In the genomic region with DNA sequence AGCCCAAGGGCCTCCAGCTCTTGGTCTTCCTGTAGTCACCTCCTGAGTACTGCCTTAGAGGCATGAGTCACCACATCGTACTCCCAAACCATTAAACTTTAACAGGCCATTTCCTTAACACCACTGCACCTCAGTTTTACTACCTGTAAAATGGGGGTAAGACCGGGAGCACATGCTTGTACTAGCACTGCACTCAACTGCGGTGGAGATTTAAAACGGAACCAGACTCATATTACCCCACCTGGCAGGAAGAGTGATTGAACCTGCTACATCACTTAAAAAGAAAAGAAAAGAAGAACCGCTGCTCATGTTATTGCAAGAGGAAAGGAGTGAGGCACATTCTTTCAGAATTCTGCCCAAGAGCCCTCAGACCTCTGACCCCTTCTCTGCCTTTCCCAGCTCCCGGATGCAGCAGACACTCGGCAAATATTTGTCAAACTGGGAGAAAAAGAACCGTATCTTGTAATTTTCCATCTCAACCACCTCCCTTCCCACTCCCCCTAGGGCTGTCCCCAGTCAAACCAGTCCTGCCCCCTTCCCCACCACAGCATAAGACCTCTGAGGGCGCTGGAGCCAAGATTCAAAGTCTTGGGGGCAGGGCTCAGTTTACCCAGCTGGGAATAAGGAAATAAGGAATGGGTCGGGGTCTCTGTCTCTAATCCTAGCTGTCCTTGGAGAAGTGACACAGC, we compare ENCODE assay signal across 8 mouse cellular contexts. TPM values are rescaled to one million over a fixed set of nuclear protein-coding genes. Genes with fewer than 3 reads are reported as not detected.
A peak's percentile ranks its signal among the peaks of the same experiment; 100 is the strongest.
DNase-seq lines count a peak whose midpoint lies in the region; ATAC-seq and TF ChIP-seq lines count a peak whose summit lies in the region.

No protein-coding gene starts in this region.

- H3K4me3 ChIP-seq in erythroblast, embryonic 14.5 days (replicated peaks): peak overlapping the region; percentile 93
- H3K4me3 ChIP-seq in bone marrow, adult 2 months (replicated peaks; ENCODE audit: control insufficient read depth, low read depth, low read length): peak overlapping the region; percentile 71
- H3K4me3 ChIP-seq in hindbrain, embryonic 16.5 days (ENCODE audit: low read length): peak overlapping the region; percentile 84
- H3K4me3 ChIP-seq in liver, postnatal 0 days (ENCODE audit: low read depth, low read length): peak overlapping the region; percentile 96
- H3K4me3 ChIP-seq in small intestine, adult 2 months (ENCODE audit: low read depth, low read length): peak overlapping the region; percentile 95

- H3K9ac ChIP-seq in hindbrain, embryonic 16.5 days (ENCODE audit: low read depth, low read length): peak overlapping the region; percentile 86
- peak overlapping the region; percentile 90 for H3K9ac ChIP-seq in liver, postnatal 0 days (replicated peaks)

- no peak for TF ChIP-seq EP300 in liver, postnatal 0 days (IDR thresholded peaks at IDR 0.05; ENCODE audit: low read depth)

- H3K4me2 ChIP-seq in hindbrain, embryonic 16.5 days (ENCODE audit: low read length): peak overlapping the region; percentile 98
- peak overlapping the region; percentile 99 for H3K4me2 ChIP-seq in liver, postnatal 0 days (ENCODE audit: low read depth, low read length)

- no peak for TF ChIP-seq POLR2A in bone marrow, adult 2 months (IDR thresholded peaks at IDR 0.05; ENCODE audit: borderline replicate concordance, control insufficient read depth, low read depth, low read length)
- TF ChIP-seq POLR2A in small intestine, adult 2 months (IDR thresholded peaks at IDR 0.05; ENCODE audit: low read depth, low read length): no peak

- ATAC-seq in erythroblast, adult 5-6 weeks (replicated peaks; ENCODE audit: low FRiP score, poor library complexity, severe bottlenecking): no peak
- no peak for ATAC-seq in hindbrain, embryonic 16.5 days
- ATAC-seq in liver, postnatal 0 days: no peak
- no peak for ATAC-seq in cerebellum, adult (ENCODE audit: insufficient number of reproducible peaks, low FRiP score, low TSS enrichment)

- 10% methylated on average over 10 of the region's 10 CpGs for WGBS in bone marrow, adult 2 months
- WGBS in hindbrain, embryonic 16.5 days: 56% methylated on average over 10 of the region's 10 CpGs
- 23% methylated on average over 10 of the region's 10 CpGs for WGBS in liver, postnatal 0 days (ENCODE audit: insufficient replicate concordance)
- WGBS in small intestine, adult 2 months: 10% methylated on average over 10 of the region's 10 CpGs

- H3K9me3 ChIP-seq in erythroblast, embryonic 14.5 days (ENCODE audit: control insufficient read depth, low read length): no peaks in the 10 kb centered on the region
- H3K9me3 ChIP-seq in hindbrain, embryonic 16.5 days (ENCODE audit: control insufficient read depth, low read length): no peaks in the 10 kb centered on the region
- no peaks in the 10 kb centered on the region for H3K9me3 ChIP-seq in liver, postnatal 0 days (ENCODE audit: low read length)

- H3K27me3 ChIP-seq in erythroblast, embryonic 14.5 days (ENCODE audit: control insufficient read depth): no peaks in the 10 kb centered on the region
- H3K27me3 ChIP-seq in hindbrain, embryonic 16.5 days (replicated peaks; ENCODE audit: control insufficient read depth, insufficient read depth, low read length): no peaks in the 10 kb centered on the region
- no peaks in the 10 kb centered on the region for H3K27me3 ChIP-seq in liver, postnatal 0 days (ENCODE audit: insufficient read depth, low read length)
- H3K27me3 ChIP-seq in small intestine, adult 2 months (ENCODE audit: control insufficient read depth, insufficient read depth, low read length): no peaks in the 10 kb centered on the region

- peak overlapping the region; percentile 94 for H3K27ac ChIP-seq in bone marrow, adult 2 months (ENCODE audit: control insufficient read depth, insufficient read depth, low read depth, low read length, poor library complexity)
- H3K27ac ChIP-seq in hindbrain, embryonic 16.5 days (ENCODE audit: low read depth, low read length): peak overlapping the region; percentile 67
- H3K27ac ChIP-seq in liver, postnatal 0 days (ENCODE audit: low read depth): peak overlapping the region; percentile 94
- peak overlapping the region; percentile 92 for H3K27ac ChIP-seq in small intestine, adult 2 months (ENCODE audit: insufficient read depth, low read depth, low read length)

- no peak for TF ChIP-seq CTCF in bone marrow, adult 2 months (IDR thresholded peaks at IDR 0.05; ENCODE audit: control insufficient read depth, insufficient read depth, low read length)
- no peak for TF ChIP-seq CTCF in liver, postnatal 0 days (IDR thresholded peaks at IDR 0.05; ENCODE audit: low read depth)
- TF ChIP-seq CTCF in small intestine, adult 2 months (IDR thresholded peaks at IDR 0.05; ENCODE audit: extremely low read depth, insufficient read length, insufficient replicate concordance, low read depth, low read length): no peak

- peaks cover 93% of the 10 kb centered on the region for H3K4me1 ChIP-seq in erythroblast, embryonic 14.5 days (ENCODE audit: control insufficient read depth)
- H3K4me1 ChIP-seq in bone marrow, adult 2 months (ENCODE audit: control insufficient read depth, insufficient read depth, low read length): peaks cover 10% of the 10 kb centered on the region
- peaks cover 20% of the 10 kb centered on the region for H3K4me1 ChIP-seq in hindbrain, embryonic 16.5 days (ENCODE audit: control insufficient read depth, insufficient read depth, low read depth, low read length)
- peaks cover 52% of the 10 kb centered on the region for H3K4me1 ChIP-seq in liver, postnatal 0 days (ENCODE audit: insufficient read depth)
- peaks cover 41% of the 10 kb centered on the region for H3K4me1 ChIP-seq in small intestine, adult 2 months (ENCODE audit: control insufficient read depth, insufficient read depth, insufficient read length, low read length)

- H3K36me3 ChIP-seq in erythroblast, embryonic 14.5 days (ENCODE audit: control insufficient read depth): peaks cover 48% of the 10 kb centered on the region
- H3K36me3 ChIP-seq in hindbrain, embryonic 16.5 days (ENCODE audit: control insufficient read depth, insufficient read depth, low read length): peaks cover 7% of the 10 kb centered on the region; the same call in 1 of the 2 replicates
- H3K36me3 ChIP-seq in liver, postnatal 0 days (replicated peaks; ENCODE audit: insufficient read depth, low read length): peaks cover 11% of the 10 kb centered on the region
- peaks cover 19% of the 10 kb centered on the region for H3K36me3 ChIP-seq in small intestine, adult 2 months (ENCODE audit: control insufficient read depth, insufficient read depth, low read length)

- no peak for DNase-seq in liver, postnatal 0 days
- no peak for DNase-seq in urinary bladder, postnatal 10 days (ENCODE audit: low spot score)

RNA-seq across cellular contexts. Expression of a gene that starts 2.5 kb away (rescaled TPM):
- polyA plus RNA-seq in erythroblast, embryonic 14.5 days (2012): 17.7 TPM in 2 replicates
- 34.6 and 35.9 TPM in 2 replicates for total RNA-seq in erythroblast, adult 5-6 weeks (2015; ENCODE audit: low replicate concordance)
- total RNA-seq in erythroblast, adult 5-6 weeks (2017; ENCODE audit: low replicate concordance): 32.5 and 56.6 TPM in 2 replicates
- 83.3 and 135 TPM in 2 replicates for polyA plus RNA-seq in bone marrow, adult 2 months (2011; ENCODE audit: insufficient read depth, insufficient read length, low replicate concordance, missing spikeins)
- 39.9 and 42.9 TPM in 2 replicates for polyA plus RNA-seq in hindbrain, embryonic 16.5 days (2015; fragmentation: Nextera tagmentation; extraction: Ambion mirVana)
- 36.2 and 36.4 TPM in 2 replicates for polyA plus RNA-seq in liver, postnatal 0 days (2015; fragmentation: Nextera tagmentation; extraction: Ambion mirVana)
- polyA plus RNA-seq in small intestine, adult 2 months (2012; rRNA removed): 183 and 517 TPM in 2 replicates

RNA-seq across cellular contexts. Expression of a gene that starts 10.7 kb away (rescaled TPM):
- not detected in 2 replicates for polyA plus RNA-seq in erythroblast, embryonic 14.5 days (2012)
- not detected in 2 replicates for total RNA-seq in erythroblast, adult 5-6 weeks (2015; ENCODE audit: low replicate concordance)
- not detected in 2 replicates for total RNA-seq in erythroblast, adult 5-6 weeks (2017; ENCODE audit: low replicate concordance)
- polyA plus RNA-seq in bone marrow, adult 2 months (2011; ENCODE audit: insufficient read depth, insufficient read length, low replicate concordance, missing spikeins): 3.6 TPM in 1 of 2 replicates, not detected in the other
- 0.79 and 1.5 TPM in 2 replicates for polyA plus RNA-seq in hindbrain, embryonic 16.5 days (2015; fragmentation: Nextera tagmentation; extraction: Ambion mirVana)
- 0.15 TPM in 1 of 2 replicates, not detected in the other for polyA plus RNA-seq in liver, postnatal 0 days (2015; fragmentation: Nextera tagmentation; extraction: Ambion mirVana)
- polyA plus RNA-seq in small intestine, adult 2 months (2012; rRNA removed): 1.8 and 11.8 TPM in 2 replicates

RNA-seq across cellular contexts. Expression of a gene that starts 13.3 kb away (rescaled TPM):
- polyA plus RNA-seq in erythroblast, embryonic 14.5 days (2012): 0.29 and 0.44 TPM in 2 replicates
- not detected in 2 replicates for total RNA-seq in erythroblast, adult 5-6 weeks (2015; ENCODE audit: low replicate concordance)
- not detected in 2 replicates for total RNA-seq in erythroblast, adult 5-6 weeks (2017; ENCODE audit: low replicate concordance)
- 0.92 and 2.3 TPM in 2 replicates for polyA plus RNA-seq in bone marrow, adult 2 months (2011; ENCODE audit: insufficient read depth, insufficient read length, low replicate concordance, missing spikeins)
- polyA plus RNA-seq in hindbrain, embryonic 16.5 days (2015; fragmentation: Nextera tagmentation; extraction: Ambion mirVana): 124 and 126 TPM in 2 replicates
- 1.5 and 4.6 TPM in 2 replicates for polyA plus RNA-seq in liver, postnatal 0 days (2015; fragmentation: Nextera tagmentation; extraction: Ambion mirVana)
- 6.7 and 11.7 TPM in 2 replicates for polyA plus RNA-seq in small intestine, adult 2 months (2012; rRNA removed)

RNA-seq across cellular contexts. Expression of a gene that starts 40.7 kb away (rescaled TPM):
- polyA plus RNA-seq in erythroblast, embryonic 14.5 days (2012): 7.8 and 8.8 TPM in 2 replicates
- 2.9 and 3.1 TPM in 2 replicates for total RNA-seq in erythroblast, adult 5-6 weeks (2015; ENCODE audit: low replicate concordance)
- total RNA-seq in erythroblast, adult 5-6 weeks (2017; ENCODE audit: low replicate concordance): 2.2 and 3.8 TPM in 2 replicates
- polyA plus RNA-seq in bone marrow, adult 2 months (2011; ENCODE audit: insufficient read depth, insufficient read length, low replicate concordance, missing spikeins): 0.50 and 1.1 TPM in 2 replicates
- polyA plus RNA-seq in hindbrain, embryonic 16.5 days (2015; fragmentation: Nextera tagmentation; extraction: Ambion mirVana): 0.06 and 0.10 TPM in 2 replicates
- 0.06 TPM in 1 of 2 replicates, not detected in the other for polyA plus RNA-seq in liver, postnatal 0 days (2015; fragmentation: Nextera tagmentation; extraction: Ambion mirVana)
- 1.7 and 16.7 TPM in 2 replicates for polyA plus RNA-seq in small intestine, adult 2 months (2012; rRNA removed)

RNA-seq across cellular contexts. Expression of a gene that starts 41.0 kb away (rescaled TPM):
- 2.1 and 2.3 TPM in 2 replicates for polyA plus RNA-seq in erythroblast, embryonic 14.5 days (2012)
- total RNA-seq in erythroblast, adult 5-6 weeks (2015; ENCODE audit: low replicate concordance): 6.5 and 7.7 TPM in 2 replicates
- total RNA-seq in erythroblast, adult 5-6 weeks (2017; ENCODE audit: low replicate concordance): 2.1 and 5.6 TPM in 2 replicates
- 7.5 and 8.5 TPM in 2 replicates for polyA plus RNA-seq in bone marrow, adult 2 months (2011; ENCODE audit: insufficient read depth, insufficient read length, low replicate concordance, missing spikeins)
- 39.9 and 41.5 TPM in 2 replicates for polyA plus RNA-seq in hindbrain, embryonic 16.5 days (2015; fragmentation: Nextera tagmentation; extraction: Ambion mirVana)
- polyA plus RNA-seq in liver, postnatal 0 days (2015; fragmentation: Nextera tagmentation; extraction: Ambion mirVana): 8.7 and 9.7 TPM in 2 replicates
- polyA plus RNA-seq in small intestine, adult 2 months (2012; rRNA removed): 17.1 and 34.6 TPM in 2 replicates
